ENCODE assay signal across 16 mouse cellular contexts in the genomic region with DNA sequence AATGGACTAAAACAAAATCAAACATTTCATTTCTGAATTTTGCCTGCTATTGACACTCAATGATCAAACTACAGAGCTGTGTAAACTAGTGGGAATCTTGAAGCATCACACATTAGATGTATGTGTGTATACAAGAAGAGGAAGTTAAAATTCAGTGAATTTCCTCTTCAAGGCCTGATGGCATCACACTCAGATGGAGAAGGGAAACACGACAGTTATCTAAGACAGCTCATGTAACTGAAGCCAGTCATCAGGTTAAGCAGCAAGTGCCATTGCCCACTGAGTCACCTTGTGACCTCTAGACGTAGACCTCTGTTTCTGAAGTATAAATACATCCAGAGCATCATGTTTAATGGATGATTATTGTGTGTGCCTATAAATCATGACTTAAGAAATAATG.
"Had no signal": no experiment of that assay in that cellular context is flagged by ENCODE, and none has a peak within 500 bp of the region (broad histone marks: within the 10 kb centered on the region; RNA-seq: fewer than 3 reads in every experiment).

No protein-coding gene starts in this region.

- ATAC-seq: liver, postnatal 0 days; lung, postnatal 0 days; midbrain, embryonic 13.5 days; midbrain, embryonic 15.5 days had no signal

- H3K4me3 ChIP-seq: liver, embryonic 15.5 days; lung, embryonic 15.5 days; megakaryocyte, embryonic 14.5 days; midbrain, embryonic 13.5 days; midbrain, embryonic 15.5 days; neural tube, embryonic 12.5 days; stomach, embryonic 15.5 days had no signal

- H3K27ac ChIP-seq: liver, embryonic 15.5 days; lung, embryonic 15.5 days; midbrain, embryonic 13.5 days; midbrain, embryonic 15.5 days; neural tube, embryonic 12.5 days; stomach, embryonic 15.5 days; stomach, postnatal 0 days had no signal

- DNase-seq: liver, postnatal 0 days; lung, adult 2 months; lung, postnatal 4 days; right cerebral cortex, postnatal 14 days; thymus, adult 18-20 months; thymus, postnatal 14 days; thymus, postnatal 36 days had no signal
